Mouse (Mus musculus) kidney, embryonic 14.5 days (tissue): ENCODE measurements around the gene Tle2. TPM values are rescaled to one million over a fixed set of nuclear protein-coding genes. Genes with fewer than 3 reads are reported as not detected.

Experiments used
- ATAC-seq: fragments of 200-750 bp; cut with Nextera tagmentation; 2 replicates; pipeline ENCODE4 v1.8.0; 2017; ENCODE audit warnings: moderate number of reproducible peaks, mild to moderate bottlenecking, moderate TSS enrichment, moderate library complexity; ENCODE audit not compliant: low FRiP score, low TSS enrichment
- H3K27ac ChIP-seq: fragments of 300-500 bp; sonication (generic); 2 replicates; pipeline ENCODE4 v1.5.1; 2014; ENCODE audit warnings: low read depth, mild to moderate bottlenecking, low read length, moderate library complexity, mixed read lengths
- H3K27me3 ChIP-seq: fragments of 300-500 bp; sonication (generic); 2 replicates; pipeline ENCODE4 v1.6.1; 2014; ENCODE audit warnings: mild to moderate bottlenecking, low read length; ENCODE audit not compliant: control insufficient read depth, insufficient read depth
- H3K36me3 ChIP-seq: fragments of 300-500 bp; sonication (generic); 2 replicates; pipeline ENCODE4 v1.6.1; 2014; ENCODE audit warnings: low read length, mixed read lengths; ENCODE audit not compliant: control insufficient read depth, insufficient read depth
- H3K4me1 ChIP-seq: fragments of 300-500 bp; sonication (generic); 2 replicates; pipeline ENCODE4 v1.6.1; 2014; ENCODE audit warnings: low read length, mixed read lengths; ENCODE audit not compliant: control insufficient read depth, insufficient read depth
- H3K4me2 ChIP-seq: fragments of 300-500 bp; sonication (generic); replicated peaks from 2 replicates; pipeline ENCODE4 v1.6.1; 2014; ENCODE audit warnings: low read depth, mild to moderate bottlenecking, low read length
- H3K4me3 ChIP-seq: fragments of 300-500 bp; sonication (generic); 2 replicates; pipeline ENCODE4 v1.5.1; 2014; ENCODE audit warnings: mild to moderate bottlenecking, low read length
- H3K9ac ChIP-seq: fragments of 300-500 bp; sonication (generic); 2 replicates; pipeline ENCODE4 v1.6.1; 2014; ENCODE audit warnings: low read depth, mild to moderate bottlenecking, low read length, moderate library complexity
- H3K9me3 ChIP-seq: fragments of 300-500 bp; sonication (generic); 2 replicates; pipeline ENCODE4 v1.6.1; 2016; ENCODE audit warnings: low read length; ENCODE audit not compliant: control insufficient read depth
- WGBS: fragments of 180-500 bp; shearing (Covaris S2); extraction: QIAGEN DNeasy Blood & Tissue Kit; methylation state at CpG from one replicate; pipeline ENCODE4 v1.1.7; 2014; 5-methylcytosine and 5-hydroxymethylcytosine counted together
- polyA plus RNA-seq: library from polyadenylated mRNA; unstranded; fragments of >200 nt; fragmentation: Nextera tagmentation; extraction: Ambion mirVana; gene quantifications from 2 replicates; pipeline ENCODE4 v1.2.1, GENCODE M21; 2014

Gene Tle2
- polyA plus RNA-seq, 1 experiment from 2014 or later, result 30.4 TPM

GRCm38 (mm10) chr10:81580441-81581070 is 6.2 kb downstream of the Tle2 start:
- H3K9ac ChIP-seq, result 0 out of 2 replicates have a peak overlapping the region, but pooled peaks have one; percentile 31
- H3K36me3 ChIP-seq, result no peaks in the 10 kb centered on the region
- 25% methylated on average over 25 of the region's 25 CpGs for WGBS
- peaks cover 26% of the 10 kb centered on the region for H3K4me1 ChIP-seq
- H3K4me2 ChIP-seq, result peak overlapping the region; percentile 34; the same call in 1 of the 2 replicates
- peaks cover 6% of the 10 kb centered on the region; the same call in 1 of the 2 replicates for H3K27me3 ChIP-seq
- no peaks in the 10 kb centered on the region for H3K9me3 ChIP-seq
- 0 out of 2 replicates have a peak overlapping the region, but pooled peaks have one; percentile 12 for H3K4me3 ChIP-seq
- no peak overlapping the region for H3K27ac ChIP-seq
- peak; percentile 28 for ATAC-seq

GRCm38 (mm10) chr10:81583347-81583746 is 9.0 kb downstream of the Tle2 start:
- Histone ChIP-seq H3K9ac (no peak overlapping the region), H3K4me2 (no peak overlapping the region), H3K9me3 (no peaks in the 10 kb centered on the region), H3K4me3 (no peak overlapping the region), H3K27ac (no peak overlapping the region), H3K4me1 (peaks cover 11% of the 10 kb centered on the region), H3K36me3 (peaks cover 19% of the 10 kb centered on the region; the same call in 1 of the 2 replicates), H3K27me3 (no peaks in the 10 kb centered on the region)
- WGBS, result 44% methylated on average over 6 of the region's 6 CpGs
- no peak for ATAC-seq

DNA sequence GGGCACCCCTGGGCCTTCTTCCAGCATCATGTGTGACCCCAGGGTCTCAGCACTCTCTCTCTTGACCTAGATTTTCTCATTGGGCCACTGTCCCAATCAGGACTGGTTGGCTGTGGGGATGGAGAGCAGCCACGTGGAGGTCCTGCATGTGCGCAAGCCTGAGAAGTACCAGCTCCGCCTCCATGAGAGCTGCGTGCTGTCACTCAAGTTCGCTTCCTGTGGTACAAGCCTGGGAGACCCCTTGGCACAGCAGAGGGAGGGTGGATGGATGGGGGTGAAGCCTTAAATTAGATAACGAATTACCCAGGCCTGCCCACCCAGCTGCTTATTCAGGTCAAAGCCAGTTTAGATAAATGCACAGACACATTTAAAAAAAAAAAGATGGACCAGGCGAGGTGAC is 14.4 kb downstream of the Tle2 start:
- no peak overlapping the region for H3K4me2 ChIP-seq
- no peaks in the 10 kb centered on the region; the same call in 1 of the 2 replicates for H3K27me3 ChIP-seq
- H3K4me1 ChIP-seq, result no peaks in the 10 kb centered on the region
- H3K36me3 ChIP-seq, result peaks cover 23% of the 10 kb centered on the region
- ATAC-seq, result no peak
- no peak overlapping the region for H3K27ac ChIP-seq
- H3K4me3 ChIP-seq, result no peak overlapping the region
- H3K9ac ChIP-seq, result no peak overlapping the region
- WGBS, result 80% methylated on average over 7 of the region's 7 CpGs
- H3K9me3 ChIP-seq, result no peaks in the 10 kb centered on the region

- no peak for ATAC-seq
- H3K9me3 ChIP-seq, result no peaks in the 10 kb centered on the region
- no peak overlapping the region for H3K27ac ChIP-seq
- WGBS, result 70% methylated on average over 9 of the region's 9 CpGs
- H3K36me3 ChIP-seq, result peaks cover 15% of the 10 kb centered on the region
- H3K4me1 ChIP-seq, result peaks cover 20% of the 10 kb centered on the region
- H3K9ac ChIP-seq, result no peak overlapping the region
- H3K27me3 ChIP-seq, result no peaks in the 10 kb centered on the region; the same call in 1 of the 2 replicates
- no peak overlapping the region for H3K4me3 ChIP-seq
- no peak overlapping the region for H3K4me2 ChIP-seq
Observed at GRCm38 (mm10) chr10:81591846-81592245, 17.5 kb downstream of the Tle2 start.

DNA sequence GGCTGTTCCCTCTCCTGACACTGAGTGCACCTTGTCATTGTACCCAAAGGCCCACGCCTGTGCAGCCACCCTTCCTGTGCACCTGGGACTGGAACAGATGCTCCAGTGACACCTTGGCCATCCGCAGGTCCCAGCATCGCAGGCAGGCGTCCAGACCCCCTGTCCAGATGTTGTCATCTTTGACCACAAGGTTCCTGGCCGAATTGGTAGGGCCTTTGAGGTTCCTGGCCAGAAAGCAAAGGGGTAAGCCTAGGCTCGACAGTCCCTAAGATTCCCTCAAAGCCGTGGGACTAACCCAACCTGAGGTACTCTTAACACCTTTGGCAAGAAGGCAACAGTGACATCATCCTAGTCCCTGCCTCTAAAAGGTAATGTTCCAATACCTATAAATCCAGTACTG is 18.3 kb downstream of the Tle2 start:
- ATAC-seq, result no peak
- H3K4me2 ChIP-seq, result no peak overlapping the region
- H3K27me3 ChIP-seq, result no peaks in the 10 kb centered on the region; the same call in 1 of the 2 replicates
- 82% methylated on average over 7 of the region's 7 CpGs for WGBS
- no peak overlapping the region for H3K9ac ChIP-seq
- H3K4me3 ChIP-seq, result no peak overlapping the region
- H3K9me3 ChIP-seq, result no peaks in the 10 kb centered on the region
- peaks cover 7% of the 10 kb centered on the region for H3K36me3 ChIP-seq
- H3K27ac ChIP-seq, result no peak overlapping the region
- peaks cover 28% of the 10 kb centered on the region for H3K4me1 ChIP-seq

DNA sequence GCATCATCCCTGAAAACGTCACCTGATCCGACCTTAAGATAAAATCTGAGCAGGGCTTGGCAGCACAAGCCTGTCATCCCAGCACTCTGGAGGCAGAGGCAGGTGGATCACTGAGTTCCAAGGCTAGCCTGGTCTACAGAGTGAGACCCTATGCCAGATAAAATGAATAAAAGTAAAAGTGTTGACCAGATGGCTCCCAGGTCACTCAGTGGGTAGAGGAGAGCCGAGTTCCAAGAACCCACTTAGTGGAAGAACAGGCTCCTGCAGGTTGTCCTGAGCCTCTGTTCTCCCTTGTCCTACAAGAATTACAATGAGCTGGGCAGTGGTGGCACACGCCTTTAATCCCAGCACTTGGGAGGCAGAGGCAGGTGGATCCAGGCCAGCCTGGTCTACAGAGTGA is 18.9 kb downstream of the Tle2 start:
- Histone ChIP-seq H3K27ac (no peak overlapping the region), H3K4me1 (peaks cover 34% of the 10 kb centered on the region), H3K27me3 (no peaks in the 10 kb centered on the region; the same call in 1 of the 2 replicates), H3K9me3 (no peaks in the 10 kb centered on the region), H3K36me3 (peaks cover 4% of the 10 kb centered on the region), H3K4me2 (no peak overlapping the region), H3K9ac (no peak overlapping the region), H3K4me3 (no peak overlapping the region)
- no peak for ATAC-seq
- 75% methylated on average over 4 of the region's 4 CpGs for WGBS

- Histone ChIP-seq H3K4me1 (peaks cover 41% of the 10 kb centered on the region), H3K4me3 (no peak overlapping the region), H3K9me3 (no peaks in the 10 kb centered on the region), H3K9ac (no peak overlapping the region), H3K27me3 (no peaks in the 10 kb centered on the region; the same call in 1 of the 2 replicates), H3K36me3 (peaks cover 4% of the 10 kb centered on the region), H3K4me2 (no peak overlapping the region), H3K27ac (no peak overlapping the region)
- WGBS, result 75% methylated on average over 18 of the region's 18 CpGs
- no peak for ATAC-seq
Observed at GRCm38 (mm10) chr10:81593935-81594334, 19.6 kb downstream of the Tle2 start.

- ATAC-seq, result no peak
- H3K27me3 ChIP-seq, result no peaks in the 10 kb centered on the region; the same call in 1 of the 2 replicates
- no peak overlapping the region; the same call in 1 of the 2 replicates for H3K9ac ChIP-seq
- no peak overlapping the region for H3K4me2 ChIP-seq
- H3K36me3 ChIP-seq, result no peaks in the 10 kb centered on the region
- 38% methylated on average over 5 of the region's 5 CpGs for WGBS
- H3K9me3 ChIP-seq, result no peaks in the 10 kb centered on the region
- H3K4me1 ChIP-seq, result peaks cover 56% of the 10 kb centered on the region
- H3K4me3 ChIP-seq, result no peak overlapping the region
- H3K27ac ChIP-seq, result no peak overlapping the region
Observed at GRCm38 (mm10) chr10:81595599-81595998, 21.2 kb downstream of the Tle2 start.

GRCm38 (mm10) chr10:81596611-81597010 is 22.2 kb downstream of the Tle2 start:
- no peaks in the 10 kb centered on the region; the same call in 1 of the 2 replicates for H3K27me3 ChIP-seq
- no peaks in the 10 kb centered on the region for H3K36me3 ChIP-seq
- peak overlapping the region; percentile 22 for H3K4me3 ChIP-seq
- no peak for ATAC-seq
- 2% methylated on average over 10 of the region's 10 CpGs for WGBS
- no peaks in the 10 kb centered on the region for H3K9me3 ChIP-seq
- peak overlapping the region; percentile 48 for H3K4me2 ChIP-seq
- H3K9ac ChIP-seq, result peak overlapping the region; percentile 37; the same call in 1 of the 2 replicates
- H3K27ac ChIP-seq, result peak overlapping the region; percentile 90
- peaks cover 63% of the 10 kb centered on the region for H3K4me1 ChIP-seq
